ENCODE assay signal across 16 mouse cellular contexts in genomic region chr7:107661843-107662281, GRCm38 (mm10). TPM values are rescaled to one million over a fixed set of nuclear protein-coding genes. Genes with fewer than 3 reads are reported as not detected.
DNase-seq lines count a peak whose midpoint lies in the region; ATAC-seq and TF ChIP-seq lines count a peak whose summit lies in the region.
"Had no signal": no experiment of that assay in that cellular context is flagged by ENCODE, and none has a peak within 500 bp of the region (broad histone marks: within the 10 kb centered on the region; RNA-seq: fewer than 3 reads in every experiment).

No protein-coding gene starts in this region.

- H3K27ac ChIP-seq in lung, embryonic 14.5 days (ENCODE audit: low read depth) = peak overlapping the region; percentile 74
- peak overlapping the region; percentile 69; the same call in 1 of the 2 replicates for H3K27ac ChIP-seq in embryonic facial prominence, embryonic 13.5 days
- peak overlapping the region; percentile 72 for H3K27ac ChIP-seq in limb, embryonic 15.5 days
- no peak overlapping the region for H3K27ac ChIP-seq in thymus, adult 2 months (ENCODE audit: control insufficient read depth, insufficient read depth, low read length)
- H3K27ac ChIP-seq: layer of hippocampus, adult 2 months; liver, embryonic 13.5 days had no signal

- DNase-seq in lung, embryonic 14.5 days = peak; percentile 25
- no peak for DNase-seq in lung, postnatal 4 days
- peak; percentile 39 for DNase-seq in embryo, embryonic 9.5 days (ENCODE audit: extremely low spot score)
- DNase-seq in cerebellum, adult 18-20 months = no peak
- DNase-seq in thymus, adult 2 months = no peak

- no peaks in the 10 kb centered on the region for H3K9me3 ChIP-seq in lung, embryonic 14.5 days (ENCODE audit: low read depth, low read length)
- H3K9me3 ChIP-seq in embryonic facial prominence, embryonic 13.5 days = no peaks in the 10 kb centered on the region
- no peaks in the 10 kb centered on the region for H3K9me3 ChIP-seq in limb, embryonic 15.5 days
- H3K9me3 ChIP-seq: heart, embryonic 12.5 days; liver, embryonic 13.5 days had no signal

- H3K4me2 ChIP-seq in lung, embryonic 14.5 days = no peak overlapping the region
- no peak overlapping the region for H3K4me2 ChIP-seq in embryonic facial prominence, embryonic 13.5 days
- H3K4me2 ChIP-seq in limb, embryonic 15.5 days = no peak overlapping the region
- H3K4me2 ChIP-seq: heart, embryonic 12.5 days; liver, embryonic 13.5 days had no signal

- no peak overlapping the region for H3K9ac ChIP-seq in lung, embryonic 14.5 days
- H3K9ac ChIP-seq in embryonic facial prominence, embryonic 13.5 days = no peak overlapping the region
- no peak overlapping the region for H3K9ac ChIP-seq in limb, embryonic 15.5 days
- H3K9ac ChIP-seq: heart, embryonic 12.5 days; liver, embryonic 13.5 days had no signal

- no peak for TF ChIP-seq POLR2A in thymus, adult 2 months (IDR thresholded peaks at IDR 0.05; ENCODE audit: control insufficient read depth, extremely low read depth, insufficient read depth, low read length, poor library complexity)

- WGBS in lung, embryonic 14.5 days = 19% methylated on average over 5 of the region's 5 CpGs
- WGBS in embryonic facial prominence, embryonic 13.5 days = 51% methylated on average over 5 of the region's 5 CpGs
- 47% methylated on average over 5 of the region's 5 CpGs for WGBS in limb, embryonic 15.5 days
- 98% methylated on average over 5 of the region's 5 CpGs for whole genome bisulfite sequencing in thymus, adult 2 months

- no peak overlapping the region for H3K4me3 ChIP-seq in lung, embryonic 14.5 days (ENCODE audit: low read depth, low read length)
- no peak overlapping the region for H3K4me3 ChIP-seq in embryonic facial prominence, embryonic 13.5 days
- H3K4me3 ChIP-seq in limb, embryonic 15.5 days = no peak overlapping the region
- no peak overlapping the region for H3K4me3 ChIP-seq in thymus, adult 2 months (ENCODE audit: control insufficient read depth, insufficient read depth, low read length)
- H3K4me3 ChIP-seq: heart, embryonic 12.5 days; layer of hippocampus, adult 2 months; liver, embryonic 13.5 days; myocyte had no signal

- no peaks in the 10 kb centered on the region for H3K36me3 ChIP-seq in lung, embryonic 14.5 days (ENCODE audit: insufficient read depth)
- H3K36me3 ChIP-seq in embryonic facial prominence, embryonic 13.5 days = no peaks in the 10 kb centered on the region
- no peaks in the 10 kb centered on the region for H3K36me3 ChIP-seq in limb, embryonic 15.5 days
- no peaks in the 10 kb centered on the region for H3K36me3 ChIP-seq in thymus, adult 2 months (ENCODE audit: control insufficient read depth, insufficient read depth, low read length)
- H3K36me3 ChIP-seq: heart, embryonic 12.5 days; liver, embryonic 13.5 days had no signal

- H3K4me1 ChIP-seq in lung, embryonic 14.5 days (ENCODE audit: insufficient read depth) = peaks cover 24% of the 10 kb centered on the region
- peaks cover 64% of the 10 kb centered on the region for H3K4me1 ChIP-seq in embryonic facial prominence, embryonic 13.5 days
- H3K4me1 ChIP-seq in limb, embryonic 15.5 days = peaks cover 60% of the 10 kb centered on the region
- peaks cover 32% of the 10 kb centered on the region for H3K4me1 ChIP-seq in thymus, adult 2 months (replicated peaks; ENCODE audit: control insufficient read depth, insufficient read depth, low read length)

- ATAC-seq in lung, embryonic 14.5 days (ENCODE audit: insufficient read depth) = no peak
- no peak for ATAC-seq in embryonic facial prominence, embryonic 13.5 days (ENCODE audit: insufficient number of reproducible peaks, insufficient read depth, low FRiP score, low TSS enrichment, low read depth)
- ATAC-seq in limb, embryonic 15.5 days (ENCODE audit: insufficient number of reproducible peaks, low FRiP score, low TSS enrichment, low read depth) = no peak

- no peaks in the 10 kb centered on the region for H3K27me3 ChIP-seq in lung, embryonic 14.5 days (ENCODE audit: insufficient read depth, low read length)
- no peaks in the 10 kb centered on the region for H3K27me3 ChIP-seq in embryonic facial prominence, embryonic 13.5 days
- no peaks in the 10 kb centered on the region for H3K27me3 ChIP-seq in limb, embryonic 15.5 days
- no peaks in the 10 kb centered on the region; the same call in 1 of the 2 replicates for H3K27me3 ChIP-seq in thymus, adult 2 months (ENCODE audit: control insufficient read depth, insufficient read depth, low read length)
- H3K27me3 ChIP-seq: heart, embryonic 12.5 days; liver, embryonic 13.5 days; Patski had no signal

- no peak for TF ChIP-seq CTCF in lung, embryonic 14.5 days (IDR thresholded peaks at IDR 0.05; ENCODE audit: low read depth)
- no peak for TF ChIP-seq CTCF in thymus, adult 2 months (IDR thresholded peaks at IDR 0.05; ENCODE audit: borderline replicate concordance, control insufficient read depth, extremely low read depth, insufficient read depth, low read length, poor library complexity)

RNA-seq across cellular contexts. Expression of gene 5330417H12Rik, which starts 36.9 kb away (rescaled TPM):
- polyA plus RNA-seq in lung, embryonic 14.5 days (2014; fragmentation: Nextera tagmentation; extraction: Ambion mirVana) = not detected in 2 replicates
- not detected in 2 replicates for polyA plus RNA-seq in embryonic facial prominence, embryonic 13.5 days (2015; fragmentation: Nextera tagmentation; extraction: Ambion mirVana)
- polyA plus RNA-seq in limb, embryonic 15.5 days (2015; fragmentation: Nextera tagmentation; extraction: Ambion mirVana) = not detected in 2 replicates
- not detected in 2 replicates for polyA plus RNA-seq in thymus, adult 2 months (2012; rRNA removed)
- polyA plus RNA-seq: cortical plate, adult 2 months; forebrain, embryonic 14.5 days; heart, embryonic 12.5 days; hindbrain, embryonic 11.5 days; kidney, adult 2 months; liver, embryonic 13.5 days; myocyte; Patski had no signal

Comparison
In these comparisons a context has a peak if more than half of its experiments do, and no peak if none do; other contexts are left out.
1. DNase-seq: peak in lung, embryonic 14.5 days (single experiment) and embryo, embryonic 9.5 days (single experiment); none in lung, postnatal 4 days (0 of 2), cerebellum, adult 18-20 months (0 of 2) and thymus, adult 2 months (single experiment).